Mouse (Mus musculus): ENCODE measurements around the gene Tgif2. TPM values are rescaled to one million over a fixed set of nuclear protein-coding genes. Genes with fewer than 3 reads are reported as not detected.
A peak's percentile ranks its signal among the peaks of the same experiment; 100 is the strongest.
"Not testable (repeated sequence)": the region's sequence is repeated elsewhere in the genome, so short reads cannot be mapped to it uniquely, and the experiment has no call there.

Tgif2 gene
- total RNA-seq, 2 experiments from 2014 or later: 5.0 to 7.3 TPM

DNA sequence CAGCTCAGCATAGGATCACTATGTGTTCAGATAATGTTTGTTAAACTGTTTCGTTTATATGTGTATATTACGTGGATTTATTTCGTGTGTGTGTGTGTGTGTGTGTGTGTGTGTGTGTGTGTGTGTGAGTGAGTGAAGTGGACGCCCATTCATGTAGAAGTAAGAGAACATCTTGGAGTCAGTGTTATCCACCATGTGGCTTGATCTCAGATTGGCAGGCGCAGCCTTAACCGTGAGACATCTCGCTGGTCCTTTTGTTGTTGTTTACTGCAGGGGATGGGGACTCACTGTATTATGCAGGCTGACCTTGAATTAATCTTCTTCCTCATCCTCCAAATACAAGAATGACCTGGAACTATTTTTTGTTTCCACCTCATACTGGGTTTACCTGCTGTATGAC, 29.7 kb downstream of the Tgif2 start:
- intact Hi-C loops (cut with DNase I): no loop called here
- no peak for DNase-seq

DNA sequence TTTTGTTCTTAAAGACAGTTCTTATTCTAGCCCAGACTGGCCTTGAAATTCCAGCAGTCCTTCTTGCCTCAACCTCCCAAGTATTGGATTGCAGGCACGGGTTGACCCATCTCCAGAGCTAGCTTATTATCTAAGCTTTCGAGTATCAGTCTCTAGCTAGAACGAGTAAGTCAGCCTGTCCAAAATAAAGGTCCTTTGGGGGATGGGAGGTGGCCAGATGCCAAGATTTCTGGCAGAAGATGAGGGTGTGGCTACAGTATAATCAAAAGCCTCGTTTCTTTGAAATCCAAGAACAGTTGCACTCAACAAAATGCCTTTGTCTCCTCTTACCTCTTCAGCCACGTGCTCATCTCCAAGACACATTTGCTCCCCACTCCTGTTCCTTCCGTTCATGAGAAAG, 30.7 kb downstream of the Tgif2 start:
- DNase-seq: peak; percentile 50 to 67
- intact Hi-C loops (cut with DNase I): no loop called here

DNA sequence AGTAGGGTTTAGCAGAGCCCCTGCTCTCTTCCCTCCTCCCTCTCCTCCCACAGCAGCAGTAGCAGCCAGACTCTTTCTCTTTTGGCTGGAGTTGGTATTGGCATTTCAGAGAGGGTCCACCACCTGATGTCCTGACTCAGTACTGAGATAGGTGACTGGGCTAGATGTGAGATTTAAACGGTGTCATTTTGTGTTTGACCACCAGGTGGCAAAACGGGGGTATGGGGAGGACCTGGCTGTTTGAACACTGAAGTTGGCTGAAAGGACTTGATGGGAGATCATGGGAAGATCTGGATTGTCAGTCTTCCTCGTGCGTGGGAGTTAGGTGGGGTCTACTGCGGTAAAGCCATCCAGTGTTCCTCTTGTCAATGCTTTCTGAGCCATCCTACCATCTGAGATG, 33.8 kb downstream of the Tgif2 start:
- peak; percentile 56 to 75 for DNase-seq
- intact Hi-C loops (cut with DNase I): loop anchor here (1.0 to 2.0 kb wide), 2 partner anchors 123 to 222 kb away; no protein-coding TSS in a partner anchor

DNA sequence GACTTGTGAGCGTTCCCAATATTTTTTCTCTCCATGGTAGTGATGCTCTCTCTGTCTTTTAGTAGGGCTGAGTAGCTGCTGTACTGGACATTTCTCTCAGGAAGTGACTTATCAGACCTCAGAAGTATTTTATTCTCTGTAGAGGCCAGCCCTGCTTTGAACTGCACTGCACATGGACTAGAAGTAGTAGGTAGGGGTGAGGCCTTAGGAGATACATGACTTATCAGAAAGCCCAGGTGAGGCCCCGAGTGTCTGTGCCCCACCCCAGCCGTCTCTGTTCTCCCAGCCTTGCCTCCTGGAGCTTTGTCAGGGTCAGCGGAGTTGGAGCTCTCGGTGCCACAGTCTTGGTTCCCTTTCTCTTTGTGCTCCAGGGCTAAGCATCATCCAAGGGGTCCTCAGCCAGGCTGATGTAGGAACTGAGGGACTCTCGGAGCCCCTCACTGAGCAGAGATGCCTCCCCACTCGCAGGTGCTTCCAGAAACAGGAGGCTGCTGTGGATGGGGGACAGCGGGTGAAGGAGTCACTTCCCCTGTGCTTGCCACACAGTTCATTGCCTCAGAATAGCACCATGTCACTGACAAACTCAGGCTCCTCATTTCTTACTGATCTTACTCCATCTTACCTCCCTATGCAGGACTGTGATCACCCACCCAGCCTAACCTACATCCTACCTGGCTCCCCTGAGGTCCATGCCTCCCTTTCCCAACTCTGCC, 34.4 kb downstream of the Tgif2 start:
- DNase-seq: no peak
- intact Hi-C loops (cut with DNase I): no loop called here

DNA sequence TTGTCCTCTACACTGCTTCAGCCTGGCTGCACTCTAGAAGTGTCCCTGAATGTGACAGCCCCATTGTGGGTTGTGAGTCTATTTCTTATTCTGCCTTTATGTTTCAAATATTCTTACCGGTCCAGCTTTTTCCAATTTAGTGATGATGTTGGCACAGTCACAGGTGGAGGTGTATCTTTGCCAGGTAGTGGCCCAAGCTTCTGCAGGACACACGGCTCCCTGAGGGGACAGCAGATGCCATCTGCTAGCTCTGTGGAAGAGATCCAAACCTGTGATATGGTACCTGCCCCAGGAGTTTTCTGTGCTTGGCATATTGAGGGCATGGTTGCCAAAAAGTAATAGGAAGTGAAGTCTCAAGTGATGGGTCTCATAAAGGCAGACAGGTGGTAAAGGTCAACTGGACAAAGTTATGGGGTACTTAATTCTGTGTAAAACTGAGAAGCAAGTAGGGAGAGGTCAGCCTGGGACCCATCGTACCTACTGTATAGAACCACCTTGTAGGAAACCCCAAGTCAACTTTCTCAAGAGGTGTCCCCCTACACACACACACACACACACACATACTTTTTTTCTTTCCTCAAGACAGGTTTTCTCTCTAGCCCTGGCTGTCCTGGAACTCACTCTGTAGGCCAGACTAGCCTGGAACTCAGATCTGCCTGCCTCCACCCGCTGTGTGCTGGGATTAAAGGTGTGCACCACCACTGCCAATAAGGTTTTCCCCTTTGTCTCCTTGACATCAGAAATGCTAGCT, 35.1 kb downstream of the Tgif2 start:
- no peak for DNase-seq
- intact Hi-C loops (cut with DNase I): no loop called here

DNA sequence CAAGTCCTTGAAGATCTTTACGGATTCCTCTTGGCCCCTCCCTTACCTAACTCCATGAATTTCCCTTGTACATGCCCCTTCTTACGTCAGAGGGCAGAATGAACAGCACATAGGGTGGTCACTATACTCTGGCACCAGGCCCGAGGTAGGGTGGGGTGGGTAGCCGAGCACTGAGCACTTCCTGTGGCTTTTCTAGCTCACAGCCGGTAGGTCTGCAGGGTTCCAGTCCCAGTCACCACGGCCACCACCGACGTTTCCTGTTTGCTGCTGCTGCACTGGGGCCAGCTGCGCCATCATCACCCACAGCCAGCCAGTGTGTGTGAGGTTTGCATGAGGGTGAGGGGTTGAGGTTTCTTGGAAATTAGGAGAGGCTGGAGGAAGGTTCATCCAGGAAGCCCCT, 37.9 kb downstream of the Tgif2 start:
- intact Hi-C loops (cut with DNase I): no loop called here
- no peak for DNase-seq

DNA sequence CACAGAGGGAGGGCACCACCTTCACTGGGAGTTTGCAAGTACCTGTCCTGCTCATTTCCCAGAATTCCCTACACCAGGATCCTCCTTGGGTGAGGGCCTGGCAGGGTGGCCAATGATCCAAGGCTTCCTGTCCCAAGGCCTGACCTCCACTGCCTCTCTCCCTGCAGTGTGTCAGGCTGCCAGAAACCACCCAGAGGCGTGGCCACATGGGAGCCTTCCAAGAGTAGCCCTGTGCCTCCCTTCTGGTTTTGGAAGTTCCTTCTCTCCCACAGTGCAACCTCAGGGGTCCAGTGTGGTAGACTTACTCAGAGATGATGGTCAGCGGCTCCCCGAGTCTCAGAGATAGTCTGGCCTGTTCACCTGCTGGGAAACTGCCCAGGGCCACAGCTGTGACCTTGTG, 39.7 kb downstream of the Tgif2 start:
- intact Hi-C loops (cut with DNase I): no loop called here
- peak in 1 of 2 experiments; percentile 39 for DNase-seq

DNA sequence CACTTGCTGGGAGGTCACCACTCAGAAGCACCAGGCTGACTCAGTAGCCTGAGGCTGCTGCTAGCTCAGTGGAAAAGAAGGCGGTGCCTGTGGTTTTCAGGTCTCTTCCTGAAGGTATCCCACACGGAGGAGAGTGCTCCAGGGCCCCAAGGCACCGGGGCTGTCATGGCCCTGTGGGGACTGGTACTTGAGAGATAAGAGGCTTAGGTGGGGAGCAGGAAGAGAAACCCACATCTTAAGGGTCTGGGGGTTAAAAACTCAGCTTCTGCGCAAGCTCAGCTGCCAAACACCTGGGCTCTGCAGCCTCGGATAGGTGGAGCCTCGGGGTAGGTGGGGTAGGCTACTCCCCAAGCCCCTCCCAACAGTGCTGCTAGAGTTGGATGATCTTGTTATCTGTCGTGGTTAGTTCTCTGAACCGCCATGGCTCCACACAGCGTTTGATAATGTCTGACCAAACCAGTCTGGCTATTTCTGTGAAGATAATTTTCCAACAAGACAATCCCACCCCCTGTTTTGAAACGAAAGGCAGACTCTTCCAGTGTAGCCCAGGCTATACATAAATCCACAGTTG, 42.7 kb downstream of the Tgif2 start:
- intact Hi-C loops (cut with DNase I): no loop called here
- DNase-seq: no peak

DNA sequence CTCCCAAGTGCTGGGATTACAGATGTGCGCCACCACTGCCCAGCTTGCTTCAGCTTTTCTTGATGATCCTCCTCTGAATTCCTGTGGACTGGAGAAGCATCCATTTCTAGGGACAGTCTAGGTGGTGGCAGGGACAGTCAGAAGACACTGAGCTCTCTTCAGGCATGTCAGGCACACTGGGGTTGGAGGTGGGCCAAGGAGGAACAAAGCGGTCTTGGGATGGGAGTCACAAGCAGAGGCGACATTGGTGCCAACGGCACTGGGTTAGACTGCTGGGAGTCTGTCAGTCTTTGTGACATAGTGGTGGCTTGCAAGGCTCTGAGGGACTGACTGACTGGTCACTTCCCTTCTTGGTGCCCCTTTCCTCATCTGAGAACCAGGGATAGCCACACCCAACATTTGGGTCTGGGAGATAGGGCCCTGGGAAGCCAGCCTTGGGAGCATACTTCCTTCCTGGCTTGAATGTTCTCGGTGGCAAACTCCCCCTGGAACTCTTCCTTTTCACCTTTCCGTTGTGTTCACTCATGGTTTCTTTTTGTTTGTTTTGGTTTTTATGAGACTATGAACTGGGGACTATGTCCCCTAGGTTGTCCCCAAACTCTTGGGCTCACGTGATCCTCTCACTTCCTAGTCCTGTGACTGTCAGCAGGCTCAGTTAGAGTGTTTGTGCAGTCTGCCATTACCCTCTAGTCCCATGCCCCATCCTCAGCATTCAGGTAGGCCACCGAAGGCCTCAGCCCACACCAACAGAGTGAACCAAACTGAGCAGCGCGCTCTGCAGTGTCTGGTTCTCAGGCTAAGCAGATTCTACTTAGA, 44.8 kb downstream of the Tgif2 start:
- intact Hi-C loops (cut with DNase I): no loop called here
- no peak for DNase-seq

DNA sequence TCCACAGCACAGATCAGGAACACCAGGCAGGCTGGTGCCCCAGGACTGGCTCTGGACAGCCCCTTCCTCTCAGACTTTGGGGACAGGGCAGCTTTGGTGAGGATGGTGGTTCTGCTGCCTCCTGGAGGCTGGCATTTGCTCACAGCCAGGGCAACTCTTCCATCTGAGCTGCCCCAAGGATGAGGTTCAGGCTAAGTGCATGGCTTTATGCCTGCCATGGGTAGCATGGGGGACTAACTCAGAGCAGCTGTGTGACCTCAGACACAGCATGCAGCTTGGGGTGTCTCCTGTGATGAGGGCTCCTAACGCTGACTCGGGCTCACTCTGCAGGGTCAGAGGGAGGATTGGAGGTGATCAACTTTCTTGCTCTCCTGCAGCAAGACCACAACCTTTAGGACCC, 45.9 kb downstream of the Tgif2 start:
- intact Hi-C loops (cut with DNase I); DNase-seq: not testable (repeated sequence)

DNA sequence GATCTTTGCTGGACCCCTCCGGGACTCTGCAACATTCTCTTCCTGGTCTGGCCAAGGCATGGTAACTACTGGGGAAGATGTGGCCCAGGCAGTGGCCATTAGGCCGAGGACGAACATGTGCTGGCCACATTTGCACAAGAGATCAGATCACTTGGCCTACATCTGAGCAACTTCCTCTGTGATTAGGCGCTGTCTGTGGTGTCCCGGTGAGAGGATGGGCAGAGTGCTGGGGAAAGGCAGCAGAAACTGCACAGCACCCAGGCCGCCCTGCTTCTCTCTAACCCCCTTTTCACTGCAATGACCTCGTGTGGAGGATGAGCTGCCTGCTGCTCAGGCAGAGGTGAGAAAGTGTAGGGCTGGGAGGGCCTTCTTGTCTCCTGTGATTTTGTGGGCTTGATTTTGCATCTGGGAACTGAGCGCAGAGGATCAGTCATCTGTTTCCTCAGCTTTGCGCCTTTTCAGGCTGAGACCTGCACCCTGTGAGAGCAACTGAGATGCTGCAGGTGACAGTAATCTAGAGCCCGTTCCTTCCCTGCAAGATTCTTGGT, 46.4 kb downstream of the Tgif2 start:
- intact Hi-C loops (cut with DNase I): no loop called here
- DNase-seq: no peak

DNA sequence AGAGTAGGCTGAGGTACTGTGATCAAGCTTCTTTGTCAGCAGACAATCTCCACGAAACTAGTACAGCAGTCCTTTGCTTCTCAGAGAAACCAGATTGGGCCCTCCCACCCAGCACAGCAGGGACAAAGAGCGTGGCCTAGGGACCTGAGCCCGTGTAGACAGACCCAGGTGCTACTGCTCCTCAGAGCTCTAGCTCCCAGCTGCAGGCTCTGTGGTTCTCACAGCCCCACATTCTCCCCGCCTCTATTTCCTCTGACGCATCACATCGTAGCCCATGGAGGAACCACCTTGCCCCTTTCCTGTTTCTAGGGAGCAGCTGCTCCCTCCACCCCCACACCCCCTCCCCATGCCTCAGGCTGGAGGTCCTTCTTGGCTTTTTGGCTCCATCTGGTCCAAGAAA, 47.2 kb downstream of the Tgif2 start, which contains the start of gene Sla2:
TSS of gene Sla2 (minus strand) at position 176 of the 400 bp plus-strand sequence.
- DNase-seq: no peak
- intact Hi-C loops (cut with DNase I): no loop called here

DNA sequence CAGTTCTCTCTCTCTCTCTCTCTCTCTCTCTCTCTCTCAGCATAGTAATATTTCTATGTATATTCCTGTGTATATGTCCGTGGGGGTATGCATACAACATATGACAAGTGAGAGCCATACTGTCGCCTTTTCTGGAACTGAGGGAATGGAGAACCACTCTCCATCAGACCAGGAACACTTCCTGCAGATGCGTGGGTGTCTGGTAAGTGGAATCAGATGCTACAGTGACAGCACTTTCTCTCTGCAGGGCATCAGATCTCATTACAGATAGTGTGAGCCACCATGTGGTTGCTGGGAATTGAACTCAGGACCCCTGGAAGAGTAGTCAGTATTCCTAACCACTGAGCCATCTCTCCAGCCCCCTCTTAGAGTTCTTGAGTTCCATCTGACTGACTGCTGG, 48.7 kb downstream of the Tgif2 start:
- DNase-seq: no peak
- intact Hi-C loops (cut with DNase I): no loop called here

DNA sequence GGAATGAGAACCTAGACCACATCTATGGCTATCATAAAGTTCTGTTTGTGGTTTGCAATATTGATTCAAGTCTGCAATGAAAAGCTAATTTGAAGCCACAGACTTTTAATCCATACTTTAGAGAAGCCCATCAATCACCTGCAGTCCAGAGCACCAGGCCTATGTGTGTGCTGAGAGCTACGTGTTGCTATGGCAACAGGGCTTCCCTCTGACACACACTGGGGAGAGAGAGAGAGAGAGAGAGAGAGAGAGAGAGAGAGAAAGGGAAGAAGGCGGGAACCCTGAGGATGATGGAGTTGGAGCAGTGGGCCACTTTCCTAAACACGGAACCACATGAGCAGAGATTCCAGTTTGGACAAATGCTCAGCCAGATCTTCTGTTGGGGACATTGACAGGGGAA, 52.4 kb downstream of the Tgif2 start:
- DNase-seq: no peak
- intact Hi-C loops (cut with DNase I): no loop called here

DNA sequence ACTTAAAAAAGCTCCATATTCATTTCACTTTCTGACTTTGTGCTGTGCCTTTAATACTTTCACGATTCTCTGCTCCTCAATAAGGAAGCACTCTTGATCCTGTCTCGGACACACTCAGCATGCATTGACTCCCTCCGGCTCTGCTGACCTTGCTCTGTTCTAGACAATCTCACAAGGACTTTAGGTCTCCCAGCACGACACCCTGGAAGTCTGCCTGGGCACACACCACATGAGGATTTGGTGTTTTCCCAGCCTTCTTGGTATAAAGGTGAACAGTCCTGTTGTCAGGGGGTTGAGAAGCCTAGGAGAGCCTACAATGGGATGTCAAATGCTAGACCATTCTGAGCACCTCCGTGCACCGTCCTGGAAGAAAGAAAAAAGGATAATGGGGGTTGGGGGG, 53.0 kb downstream of the Tgif2 start:
- intact Hi-C loops (cut with DNase I): no loop called here
- no peak for DNase-seq

DNA sequence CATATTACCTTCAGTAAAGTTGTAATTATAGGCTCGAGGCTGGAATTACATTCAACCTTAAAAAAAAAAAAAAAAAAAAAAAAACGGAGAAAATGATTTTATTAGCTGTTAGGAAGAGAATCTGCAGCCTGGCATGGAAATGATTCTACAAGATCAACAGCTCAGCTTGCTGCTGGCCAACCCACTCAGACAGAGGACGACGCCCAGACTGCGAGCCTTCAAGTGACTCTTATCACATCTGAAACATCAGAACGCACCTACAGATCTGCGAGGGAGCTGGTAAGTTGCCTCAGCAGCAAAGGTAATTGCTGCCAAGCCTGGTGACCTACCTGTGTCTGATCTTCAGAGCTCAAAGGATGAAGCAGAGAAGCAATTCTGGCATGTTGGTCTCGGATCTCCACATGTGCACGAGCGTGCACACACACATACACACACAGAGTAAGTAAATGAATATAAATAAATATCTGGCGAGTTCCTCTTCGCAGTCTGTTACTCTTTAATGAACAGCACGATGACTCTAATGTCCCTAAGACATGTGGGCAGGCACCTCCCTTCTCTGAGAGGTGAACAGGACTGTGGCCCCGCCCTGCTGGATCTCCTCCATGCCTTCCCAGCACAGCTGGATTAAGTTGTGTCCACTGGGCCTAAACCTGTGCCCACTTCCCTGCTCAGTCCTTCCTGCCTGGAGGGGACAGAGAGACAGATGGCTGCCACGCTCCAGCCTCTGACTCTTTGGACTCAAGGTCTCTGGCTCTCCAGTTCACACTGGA, 54.9 kb downstream of the Tgif2 start:
- intact Hi-C loops (cut with DNase I): no loop called here
- DNase-seq: no peak

DNA sequence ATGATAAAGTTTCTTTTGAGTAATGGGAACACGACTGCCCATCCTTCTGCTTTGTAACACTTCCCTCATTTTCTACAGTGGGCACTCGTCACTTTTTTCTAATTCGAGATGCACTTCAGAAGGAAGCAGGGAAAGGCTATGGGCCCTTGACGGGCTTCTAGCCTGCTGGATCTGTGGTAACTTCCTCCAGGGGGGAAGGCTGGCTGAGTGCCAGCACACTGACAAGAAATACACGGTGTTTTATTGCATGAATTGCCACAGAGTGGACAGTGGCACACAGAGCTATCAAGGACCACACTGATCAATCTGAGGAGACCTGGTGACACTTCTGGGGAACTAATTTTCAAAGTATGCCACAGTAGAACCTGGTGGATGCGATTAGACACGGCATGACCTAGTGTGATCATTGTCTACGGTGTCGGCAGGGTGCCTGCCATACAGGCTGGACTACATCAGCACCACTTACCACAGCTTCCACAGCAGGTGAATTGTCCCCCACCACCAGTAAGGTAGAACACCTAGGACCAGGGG, 56.6 kb downstream of the Tgif2 start:
- intact Hi-C loops (cut with DNase I): no loop called here

DNA sequence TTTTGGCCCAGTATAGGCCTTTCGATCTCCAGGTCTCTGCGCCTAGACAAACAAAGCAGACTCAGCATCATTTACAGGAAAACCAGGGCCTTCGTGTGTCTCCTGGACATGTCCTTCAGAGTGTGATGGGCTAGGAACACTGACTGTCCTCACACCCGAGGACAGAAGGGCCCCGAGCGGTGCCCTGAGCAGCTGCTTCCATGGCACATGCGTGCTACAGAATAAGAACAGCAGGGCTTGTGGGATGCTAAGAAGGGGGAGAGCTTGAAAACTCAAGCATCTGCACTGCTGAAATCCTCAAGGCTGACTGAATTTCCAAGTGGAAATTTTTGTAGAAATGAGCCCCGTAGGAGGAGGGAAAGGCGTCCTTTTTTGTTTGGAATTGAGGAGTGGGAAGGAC, 57.2 kb downstream of the Tgif2 start:
- intact Hi-C loops (cut with DNase I): no loop called here
- no peak for DNase-seq

More for the DNA sequence above, 56.6 kb downstream of the Tgif2 start:
- DNase-seq: no peak

DNA sequence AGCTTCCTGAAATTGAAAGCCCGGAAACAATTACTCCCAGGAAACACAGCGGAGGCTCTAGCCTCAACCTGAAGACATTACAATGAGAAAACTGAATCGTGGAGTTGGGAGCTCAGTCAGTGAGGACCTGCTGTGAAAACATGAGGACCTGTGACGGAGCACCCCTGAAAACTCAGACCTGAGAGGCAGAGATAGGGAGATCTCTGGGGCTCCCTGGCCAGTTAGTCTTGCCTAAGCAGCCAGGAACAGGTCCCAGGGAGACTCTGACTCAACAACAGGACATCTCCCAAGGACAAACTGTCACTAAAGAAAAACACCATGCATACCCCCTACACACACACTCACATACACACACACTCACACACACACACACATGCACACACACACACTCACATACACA, 58.6 kb downstream of the Tgif2 start:
- intact Hi-C loops (cut with DNase I): no loop called here
- DNase-seq: no peak

DNA sequence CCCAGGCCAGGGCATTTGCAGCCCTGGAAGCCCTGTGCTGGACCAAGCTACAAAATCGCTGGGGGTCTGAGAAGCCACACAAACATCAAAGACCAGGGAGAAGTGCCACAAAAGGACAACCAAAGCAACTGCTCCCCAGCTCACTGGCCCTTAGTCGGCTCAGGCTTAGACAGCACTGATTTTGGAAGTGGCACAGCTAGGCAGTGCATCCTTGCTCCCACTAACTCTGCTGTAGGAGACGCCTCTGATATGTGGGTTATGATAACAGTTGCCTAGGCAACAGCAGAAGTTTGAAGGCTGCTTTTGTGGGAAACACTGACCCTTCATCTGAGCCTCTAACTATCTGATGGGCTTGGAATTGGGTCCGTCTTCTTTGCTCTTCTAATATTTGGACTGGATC, 59.4 kb downstream of the Tgif2 start:
- intact Hi-C loops (cut with DNase I): no loop called here
- no peak for DNase-seq
